7 mouse cellular contexts compared by ENCODE assay signal in the genomic region with DNA sequence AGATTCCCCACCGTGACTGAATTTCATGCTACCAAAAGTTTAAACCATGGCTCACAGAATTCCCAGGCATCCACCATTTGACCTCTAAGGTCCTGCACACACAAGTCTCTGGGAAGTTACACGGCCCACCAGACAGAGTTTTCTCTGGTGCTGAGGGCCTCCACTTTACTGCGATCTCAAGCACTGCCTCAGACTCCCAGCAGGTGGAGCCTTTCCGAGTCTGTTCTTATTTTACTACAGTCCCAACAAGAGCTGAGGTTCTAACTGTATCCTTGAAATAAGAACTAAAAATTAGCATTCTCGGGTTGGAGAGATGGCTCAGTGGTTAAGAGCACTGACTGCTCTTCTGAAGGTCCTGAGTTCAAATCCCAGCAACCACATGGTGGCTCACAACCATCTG. TPM values are rescaled to one million over a fixed set of nuclear protein-coding genes. Genes with fewer than 3 reads are reported as not detected.
DNase-seq lines count a peak whose midpoint lies in the region; ATAC-seq and TF ChIP-seq lines count a peak whose summit lies in the region.

No protein-coding gene starts in this region.

- no peaks in the 10 kb centered on the region for H3K36me3 ChIP-seq in liver, adult 2 months (ENCODE audit: control insufficient read depth, insufficient read depth, low read length)
- H3K36me3 ChIP-seq in liver, embryonic 11.5 days (ENCODE audit: control insufficient read depth, insufficient read depth, low read length) = no peaks in the 10 kb centered on the region

- H3K27me3 ChIP-seq in liver, adult 2 months (ENCODE audit: control insufficient read depth, insufficient read depth, low read length) = no peaks in the 10 kb centered on the region
- no peaks in the 10 kb centered on the region for H3K27me3 ChIP-seq in liver, embryonic 11.5 days (replicated peaks; ENCODE audit: control insufficient read depth, insufficient read depth, low read length)

- peak; percentile 40 for DNase-seq in liver, adult 2 months (ENCODE audit: extremely low read depth, low read depth, low spot score)
- DNase-seq in liver, embryonic 11.5 days (ENCODE audit: low spot score) = no peak
- DNase-seq in ES-CJ7 (ENCODE audit: low read depth, low spot score) = peak; percentile 50
- DNase-seq in left cerebral cortex, postnatal 25 days (ENCODE audit: low spot score in 2 of 2) = peak; percentile 28 to 54
- peak; percentile 70 for DNase-seq in retina, embryonic 14.5 days (ENCODE audit: low spot score)

- no peak overlapping the region for H3K27ac ChIP-seq in liver, adult 2 months (replicated peaks; ENCODE audit: insufficient read depth, low read depth, low read length)
- H3K27ac ChIP-seq in liver, embryonic 11.5 days (ENCODE audit: low read depth, low read length) = no peak overlapping the region
- no peak overlapping the region for H3K27ac ChIP-seq in bone marrow, adult 2 months (ENCODE audit: control insufficient read depth, insufficient read depth, low read depth, low read length, poor library complexity)

- H3K4me3 ChIP-seq in liver, adult 2 months (ENCODE audit: insufficient read depth, low read depth, low read length) = no peak overlapping the region
- no peak overlapping the region for H3K4me3 ChIP-seq in liver, embryonic 11.5 days (ENCODE audit: low read depth, low read length)
- H3K4me3 ChIP-seq in bone marrow, adult 2 months (replicated peaks; ENCODE audit: control insufficient read depth, low read depth, low read length) = no peak overlapping the region

- WGBS in liver, adult 2 months = 49% methylated on average over 5 of the region's 5 CpGs
- WGBS in liver, embryonic 11.5 days = 59% methylated on average over 5 of the region's 5 CpGs
- WGBS in bone marrow, adult 2 months = 45% methylated on average over 5 of the region's 5 CpGs

- no peak overlapping the region for H3K9ac ChIP-seq in liver, adult 2 months (ENCODE audit: low read depth, low read length)
- no peak overlapping the region for H3K9ac ChIP-seq in liver, embryonic 11.5 days (ENCODE audit: low read depth, low read length)

- H3K4me2 ChIP-seq in liver, embryonic 11.5 days = no peak overlapping the region

- TF ChIP-seq CTCF in liver, adult 2 months (IDR thresholded peaks at IDR 0.05; ENCODE audit: low read depth, low read length) = peak; percentile 67
- TF ChIP-seq CTCF in bone marrow, adult 2 months (IDR thresholded peaks at IDR 0.05; ENCODE audit: control insufficient read depth, insufficient read depth, low read length) = peak; percentile 53

- no peak for TF ChIP-seq POLR2A in liver, adult 2 months (IDR thresholded peaks at IDR 0.05; ENCODE audit: extremely low read depth, insufficient read depth, low read length)
- TF ChIP-seq POLR2A in bone marrow, adult 2 months (IDR thresholded peaks at IDR 0.05; ENCODE audit: borderline replicate concordance, control insufficient read depth, low read depth, low read length) = no peak

- H3K9me3 ChIP-seq in liver, embryonic 11.5 days (ENCODE audit: control insufficient read depth, low read length) = no peaks in the 10 kb centered on the region

- no peaks in the 10 kb centered on the region for H3K79me2 ChIP-seq in liver, adult 2 months (ENCODE audit: control insufficient read depth, insufficient read depth, low read length)

- H3K4me1 ChIP-seq in liver, adult 2 months (ENCODE audit: control insufficient read depth, insufficient read depth, low read length) = no peaks in the 10 kb centered on the region
- H3K4me1 ChIP-seq in liver, embryonic 11.5 days (replicated peaks; ENCODE audit: control insufficient read depth, insufficient read depth, low read length) = no peaks in the 10 kb centered on the region
- H3K4me1 ChIP-seq in bone marrow, adult 2 months (ENCODE audit: control insufficient read depth, insufficient read depth, low read length) = no peaks in the 10 kb centered on the region

- intact Hi-C loops in left cerebral cortex, postnatal 25 days (cut with DNase I) = loop anchor here (10.0 kb wide), 1 partner anchor 310 kb away; no protein-coding TSS in a partner anchor

- ATAC-seq in liver, embryonic 11.5 days (replicated peaks; ENCODE audit: low FRiP score) = no peak
- peak; percentile 72; the same call in 1 of the 2 replicates for ATAC-seq in erythroblast, adult 5-6 weeks (replicated peaks; ENCODE audit: low FRiP score, poor library complexity, severe bottlenecking)

RNA-seq across cellular contexts. Expression of a gene that starts 15.7 kb away (rescaled TPM):
- 0.07 and 0.09 TPM in 2 replicates for total RNA-seq in liver, adult 2 months (2014; rRNA removed)
- polyA plus RNA-seq in liver, adult 2 months (2012; rRNA removed) = 0.07 TPM in 1 of 2 replicates, not detected in the other
- 5.2 and 5.3 TPM in 2 replicates for polyA plus RNA-seq in liver, embryonic 11.5 days (2014; fragmentation: Nextera tagmentation; extraction: Ambion mirVana)
- polyA plus RNA-seq in bone marrow, adult 2 months (2011; ENCODE audit: insufficient read depth, insufficient read length, low replicate concordance, missing spikeins) = 1.0 and 1.3 TPM in 2 replicates
- total RNA-seq in erythroblast, adult 5-6 weeks (2015; ENCODE audit: low replicate concordance) = 0.63 TPM in 1 of 2 replicates, not detected in the other
- 0.42 TPM in 1 of 2 replicates, not detected in the other for total RNA-seq in erythroblast, adult 5-6 weeks (2017; ENCODE audit: low replicate concordance)
- total RNA-seq in left cerebral cortex, postnatal 25 days (2021) = 1 to 10 TPM; 7.6 TPM

RNA-seq across cellular contexts. Expression of a gene that starts 19.9 kb away (rescaled TPM):
- total RNA-seq in liver, adult 2 months (2014; rRNA removed) = not detected in 2 replicates
- not detected in 2 replicates for polyA plus RNA-seq in liver, adult 2 months (2012; rRNA removed)
- polyA plus RNA-seq in liver, embryonic 11.5 days (2014; fragmentation: Nextera tagmentation; extraction: Ambion mirVana) = not detected in 2 replicates
- not detected in 2 replicates for polyA plus RNA-seq in bone marrow, adult 2 months (2011; ENCODE audit: insufficient read depth, insufficient read length, low replicate concordance, missing spikeins)
- total RNA-seq in erythroblast, adult 5-6 weeks (2015; ENCODE audit: low replicate concordance) = not detected in 2 replicates
- total RNA-seq in erythroblast, adult 5-6 weeks (2017; ENCODE audit: low replicate concordance) = not detected in 2 replicates
- not detected for total RNA-seq in left cerebral cortex, postnatal 25 days (2021)

RNA-seq across cellular contexts. Expression of a gene that starts 24.9 kb away (rescaled TPM):
- total RNA-seq in liver, adult 2 months (2014; rRNA removed) = 0.09 TPM in 1 of 2 replicates, not detected in the other
- polyA plus RNA-seq in liver, adult 2 months (2012; rRNA removed) = 0.19 and 0.26 TPM in 2 replicates
- polyA plus RNA-seq in liver, embryonic 11.5 days (2014; fragmentation: Nextera tagmentation; extraction: Ambion mirVana) = 0.48 and 0.99 TPM in 2 replicates
- polyA plus RNA-seq in bone marrow, adult 2 months (2011; ENCODE audit: insufficient read depth, insufficient read length, low replicate concordance, missing spikeins) = 1.4 TPM in 1 of 2 replicates, not detected in the other
- total RNA-seq in erythroblast, adult 5-6 weeks (2015; ENCODE audit: low replicate concordance) = not detected in 2 replicates
- not detected in 2 replicates for total RNA-seq in erythroblast, adult 5-6 weeks (2017; ENCODE audit: low replicate concordance)
- under 1 TPM; 0.34 to 0.53 TPM for total RNA-seq in left cerebral cortex, postnatal 25 days (2021)

RNA-seq across cellular contexts. Expression of a gene that starts 46.4 kb away (rescaled TPM):
- 3.9 and 4.6 TPM in 2 replicates for total RNA-seq in liver, adult 2 months (2014; rRNA removed)
- 4.4 and 7.3 TPM in 2 replicates for polyA plus RNA-seq in liver, adult 2 months (2012; rRNA removed)
- polyA plus RNA-seq in liver, embryonic 11.5 days (2014; fragmentation: Nextera tagmentation; extraction: Ambion mirVana) = 30.7 and 30.8 TPM in 2 replicates
- polyA plus RNA-seq in bone marrow, adult 2 months (2011; ENCODE audit: insufficient read depth, insufficient read length, low replicate concordance, missing spikeins) = 7.3 and 13.7 TPM in 2 replicates
- total RNA-seq in erythroblast, adult 5-6 weeks (2015; ENCODE audit: low replicate concordance) = 1.3 and 2.7 TPM in 2 replicates
- 7.0 and 12.5 TPM in 2 replicates for total RNA-seq in erythroblast, adult 5-6 weeks (2017; ENCODE audit: low replicate concordance)
- total RNA-seq in left cerebral cortex, postnatal 25 days (2021) = 10 to 100 TPM; 11.2 to 12.5 TPM

RNA-seq across cellular contexts. Expression of a gene that starts 46.6 kb away (rescaled TPM):
- total RNA-seq in liver, adult 2 months (2014; rRNA removed) = 46.9 and 52.6 TPM in 2 replicates
- polyA plus RNA-seq in liver, adult 2 months (2012; rRNA removed) = 13.5 and 14.8 TPM in 2 replicates
- 155 and 156 TPM in 2 replicates for polyA plus RNA-seq in liver, embryonic 11.5 days (2014; fragmentation: Nextera tagmentation; extraction: Ambion mirVana)
- polyA plus RNA-seq in bone marrow, adult 2 months (2011; ENCODE audit: insufficient read depth, insufficient read length, low replicate concordance, missing spikeins) = 93.6 and 98.5 TPM in 2 replicates
- 33.4 and 49.1 TPM in 2 replicates for total RNA-seq in erythroblast, adult 5-6 weeks (2015; ENCODE audit: low replicate concordance)
- total RNA-seq in erythroblast, adult 5-6 weeks (2017; ENCODE audit: low replicate concordance) = 30.9 and 33.0 TPM in 2 replicates
- 10 to 100 TPM; 43.8 to 45.0 TPM for total RNA-seq in left cerebral cortex, postnatal 25 days (2021)
